Mouse (Mus musculus): ENCODE results near the gene Galnt9. TPM values are rescaled to one million over a fixed set of nuclear protein-coding genes. Genes with fewer than 3 reads are reported as not detected.

Gene Galnt9
- total RNA-seq (2021) = not detected
- long read RNA-seq, experiment 1 = 0 reads
- long read RNA-seq, experiment 2 = 0 reads

DNA sequence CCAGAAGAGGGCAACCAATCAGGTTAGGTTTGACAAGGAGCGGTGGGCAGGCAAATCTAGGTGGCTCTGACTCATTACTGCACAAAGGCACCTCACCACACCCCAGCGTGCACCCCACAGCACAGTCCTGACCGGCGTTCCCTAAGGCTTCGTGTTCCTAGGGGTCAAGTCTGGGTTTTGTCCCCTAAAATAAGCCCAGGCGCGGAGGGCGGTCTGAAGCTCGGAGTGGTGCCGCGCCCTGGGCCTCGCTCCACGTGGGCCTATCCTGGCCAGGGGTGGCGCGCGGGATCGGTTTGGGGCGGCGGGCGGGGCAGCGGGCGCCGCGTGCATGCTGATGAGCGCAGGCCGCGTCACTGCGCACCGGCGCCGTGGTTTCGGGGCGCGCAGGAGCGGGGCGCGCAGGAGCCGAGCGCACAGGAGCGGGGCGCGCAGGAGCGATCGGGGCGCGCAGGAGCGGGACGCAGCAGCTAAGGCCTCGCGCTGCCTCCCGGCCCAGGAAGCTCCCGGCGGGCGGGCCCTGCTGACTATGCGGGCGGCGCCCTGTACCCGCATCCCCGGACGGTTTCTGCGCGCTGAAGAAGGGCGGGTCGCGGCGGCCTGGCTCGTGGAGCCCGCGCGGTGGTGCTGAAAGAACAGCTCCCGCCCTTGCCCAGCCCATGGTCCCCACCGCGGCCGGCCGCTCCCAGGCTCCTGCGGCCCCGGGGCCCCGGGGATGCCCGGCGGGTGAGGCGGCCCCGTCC lies at the start of gene Galnt9:
Galnt9 (plus strand) TSS at position 405 of the 740 bp plus-strand sequence.
- DNase-seq = peak; percentile 66
- intact Hi-C loops (cut with DNase I; ENCODE audit: low total_unique reads) = no loop called here

DNA sequence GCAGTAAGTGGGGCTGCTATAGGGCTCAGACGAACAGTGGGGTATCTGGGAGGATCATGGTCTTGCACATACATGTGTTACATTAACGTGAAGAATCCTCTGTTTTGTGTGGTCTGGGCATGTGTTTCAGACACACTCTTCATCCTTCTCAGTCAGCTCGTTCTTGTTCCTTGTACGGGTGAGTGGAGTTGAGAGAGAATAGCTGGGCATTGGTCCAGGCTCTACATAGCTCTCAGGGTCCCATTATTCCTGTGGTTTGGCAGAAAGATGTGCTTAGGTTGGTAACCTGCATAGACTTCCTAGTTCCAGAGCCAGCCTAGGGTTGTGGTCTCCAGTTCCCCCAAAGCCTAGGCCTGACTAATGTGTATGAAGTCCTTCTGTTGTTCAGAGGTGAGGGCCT lies 49.8 kb upstream of the Galnt9 start:
- intact Hi-C loops (cut with DNase I; ENCODE audit: low total_unique reads) = loop anchor here (2.0 kb wide), 1 partner anchor 138 kb away; no protein-coding TSS in a partner anchor
- no peak for DNase-seq

DNA sequence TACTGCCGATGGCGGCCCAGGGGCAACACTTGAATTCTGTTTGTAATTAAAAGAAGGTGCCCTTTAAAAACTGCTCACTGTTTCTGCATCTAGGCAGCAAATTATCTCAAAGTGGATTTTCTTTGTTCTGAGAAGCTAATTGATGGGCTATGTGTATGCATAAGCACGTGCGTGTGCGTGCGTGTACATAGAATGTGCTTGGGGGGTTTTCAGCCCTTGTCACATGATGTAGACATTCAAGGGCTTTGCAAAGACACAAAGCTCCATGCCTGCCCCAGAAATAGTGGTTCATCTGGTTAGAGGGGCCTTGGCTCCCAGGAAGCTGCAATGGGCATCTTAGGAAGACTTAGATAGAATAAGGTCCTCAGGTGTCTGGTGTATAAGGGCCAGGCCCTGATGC lies 49.1 kb upstream of the Galnt9 start:
- DNase-seq = no peak
- intact Hi-C loops (cut with DNase I; ENCODE audit: low total_unique reads) = loop anchor here (2.0 kb wide), 1 partner anchor 138 kb away; no protein-coding TSS in a partner anchor

DNA sequence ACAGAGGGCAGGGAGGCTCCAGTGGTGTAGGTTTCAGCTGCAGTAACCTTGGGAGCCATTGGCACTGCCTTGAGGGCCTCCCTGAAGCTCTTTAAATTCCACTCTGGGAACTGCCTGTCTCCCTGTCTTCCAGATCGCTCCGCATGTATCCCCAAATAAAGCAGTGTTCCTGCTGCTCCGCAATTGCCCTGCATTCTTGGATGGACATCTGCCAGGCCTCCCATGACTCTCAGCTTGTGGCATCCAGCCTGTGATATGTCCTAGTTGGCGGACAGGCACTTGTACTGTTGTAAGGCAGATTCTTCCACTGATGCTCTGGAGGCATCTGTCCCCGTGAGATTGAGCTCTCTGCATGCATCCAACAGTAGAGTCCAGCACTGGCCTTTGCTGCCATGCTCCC lies 46.6 kb upstream of the Galnt9 start:
- no peak for DNase-seq
- intact Hi-C loops (cut with DNase I; ENCODE audit: low total_unique reads) = no loop called here

DNA sequence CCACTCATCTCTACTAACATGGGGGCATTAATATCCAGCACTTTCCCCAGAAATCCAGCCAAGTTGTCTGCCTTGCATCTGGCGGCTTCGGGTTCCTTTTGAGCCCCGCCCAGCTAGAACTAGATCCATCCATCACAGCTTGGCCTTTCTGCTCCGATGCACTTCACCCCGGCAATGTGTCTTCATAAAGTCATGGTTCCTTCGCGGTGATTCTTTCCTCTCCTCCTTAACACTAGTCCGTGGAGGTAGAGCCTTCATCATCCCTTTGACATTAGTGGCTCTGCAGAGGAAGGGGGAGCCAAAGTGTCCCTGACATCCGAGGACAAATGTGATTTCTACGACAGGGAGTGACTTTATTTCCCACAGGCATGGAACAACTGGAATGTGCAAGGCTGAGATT lies 46.1 kb upstream of the Galnt9 start:
- DNase-seq = no peak
- intact Hi-C loops (cut with DNase I; ENCODE audit: low total_unique reads) = no loop called here

DNA sequence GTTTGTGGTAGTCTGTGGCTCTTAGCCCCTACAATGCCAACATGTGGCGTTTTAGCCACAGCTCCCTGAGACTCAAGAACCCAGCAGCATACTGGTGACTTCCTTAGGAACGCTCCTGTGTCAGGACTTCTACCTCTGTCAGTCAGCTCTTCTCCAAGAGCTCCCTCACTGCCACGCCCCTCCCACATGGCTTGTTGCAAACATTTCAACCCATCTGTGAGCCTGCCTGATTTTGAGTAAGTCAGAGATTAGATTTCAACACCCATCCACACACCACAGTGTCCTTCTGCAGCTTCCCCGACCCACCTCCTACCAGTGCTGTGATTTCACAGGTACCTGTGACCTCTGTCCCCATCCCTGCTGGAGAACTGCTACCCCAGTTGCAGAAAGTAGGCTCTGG lies 43.9 kb upstream of the Galnt9 start:
- DNase-seq = no peak
- intact Hi-C loops (cut with DNase I; ENCODE audit: low total_unique reads) = no loop called here

DNA sequence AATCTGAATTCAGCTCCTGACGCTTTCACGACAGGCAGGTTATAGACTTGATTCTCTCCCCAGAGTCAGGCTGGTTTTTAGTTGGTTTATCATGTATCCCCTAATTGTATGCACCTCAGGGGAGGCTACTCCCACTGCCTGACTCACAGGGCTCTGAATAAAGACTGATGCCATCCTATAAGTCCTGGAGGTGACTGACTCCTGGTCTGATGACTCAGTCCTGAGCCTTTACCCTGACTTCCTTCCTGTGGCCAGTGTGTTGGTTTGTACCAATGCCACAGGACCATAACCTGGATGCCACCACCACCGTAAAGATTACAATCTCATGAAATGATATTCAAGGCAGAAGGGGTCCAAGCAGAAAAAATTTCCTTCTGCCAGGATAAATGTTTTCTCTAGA lies 40.8 kb upstream of the Galnt9 start:
- intact Hi-C loops (cut with DNase I; ENCODE audit: low total_unique reads) = no loop called here
- no peak for DNase-seq

DNA sequence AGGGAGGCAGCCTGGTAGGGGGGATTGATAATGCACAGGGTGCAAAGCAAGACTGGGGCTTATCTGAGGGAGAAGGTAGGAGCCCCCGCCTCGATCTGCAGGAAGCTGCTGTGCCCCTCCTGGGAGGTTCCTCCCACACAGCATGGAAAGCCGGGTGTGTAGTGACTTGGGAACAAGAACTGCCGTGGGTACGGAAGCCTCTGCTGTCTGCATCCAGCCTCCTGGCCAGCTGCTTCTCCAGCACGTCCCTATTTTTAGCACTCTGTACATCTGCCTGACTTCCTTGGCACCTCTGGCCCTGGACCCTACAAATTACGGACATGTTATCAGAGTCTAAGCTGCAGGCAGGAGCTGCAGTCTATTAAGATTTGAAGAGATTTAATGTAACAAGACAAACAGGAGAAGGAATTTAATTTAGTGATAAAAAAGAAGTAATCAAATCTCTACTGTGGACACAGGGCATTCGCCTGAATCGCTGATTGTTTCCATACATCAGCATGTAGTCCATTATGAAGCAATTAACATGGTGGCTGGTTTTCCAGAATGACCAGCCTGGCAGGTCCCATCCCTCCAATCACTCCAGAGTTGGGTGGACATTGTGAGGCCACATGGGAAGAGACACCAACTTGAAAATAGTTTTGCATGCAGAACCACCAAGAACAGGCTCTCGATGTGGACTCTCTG lies 38.4 kb upstream of the Galnt9 start:
- no peak for DNase-seq
- intact Hi-C loops (cut with DNase I; ENCODE audit: low total_unique reads) = no loop called here

DNA sequence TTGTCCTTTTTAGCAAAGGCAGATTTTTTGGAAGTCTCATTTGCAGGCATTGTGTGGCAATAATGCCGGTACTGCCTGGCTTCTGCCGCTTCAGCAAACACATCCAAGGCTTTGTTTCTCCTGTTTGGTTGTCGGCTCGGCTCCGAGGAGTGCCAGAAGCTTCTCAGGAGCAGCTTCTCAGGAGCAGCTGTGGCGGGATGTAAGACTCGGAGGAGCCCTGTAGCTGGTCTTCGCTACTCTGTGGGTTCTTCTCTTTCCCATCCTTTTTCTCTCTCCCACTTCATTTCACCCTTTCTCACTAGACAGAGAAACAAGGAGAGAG lies 37.9 kb upstream of the Galnt9 start:
- intact Hi-C loops (cut with DNase I; ENCODE audit: low total_unique reads) = no loop called here
- DNase-seq = no peak

DNA sequence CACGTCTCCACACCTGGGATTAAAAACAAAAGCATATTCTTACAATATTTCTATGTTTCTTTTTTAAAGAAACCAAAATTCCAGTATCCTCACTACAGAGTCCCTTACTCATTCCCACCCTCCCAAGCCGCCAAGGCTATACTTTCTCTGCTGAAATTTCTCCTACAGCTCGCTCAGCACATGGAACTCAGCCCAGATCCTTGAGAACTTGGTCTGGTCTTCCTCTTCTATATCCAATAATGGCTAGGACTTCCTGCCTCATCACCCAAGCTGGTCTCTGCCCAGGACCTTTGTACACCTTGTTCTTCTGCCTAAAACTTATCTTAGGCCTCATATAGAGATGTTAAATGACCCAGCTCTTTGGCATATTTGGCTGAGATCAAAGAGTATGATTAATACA lies 37.3 kb upstream of the Galnt9 start:
- intact Hi-C loops (cut with DNase I; ENCODE audit: low total_unique reads) = no loop called here
- no peak for DNase-seq

DNA sequence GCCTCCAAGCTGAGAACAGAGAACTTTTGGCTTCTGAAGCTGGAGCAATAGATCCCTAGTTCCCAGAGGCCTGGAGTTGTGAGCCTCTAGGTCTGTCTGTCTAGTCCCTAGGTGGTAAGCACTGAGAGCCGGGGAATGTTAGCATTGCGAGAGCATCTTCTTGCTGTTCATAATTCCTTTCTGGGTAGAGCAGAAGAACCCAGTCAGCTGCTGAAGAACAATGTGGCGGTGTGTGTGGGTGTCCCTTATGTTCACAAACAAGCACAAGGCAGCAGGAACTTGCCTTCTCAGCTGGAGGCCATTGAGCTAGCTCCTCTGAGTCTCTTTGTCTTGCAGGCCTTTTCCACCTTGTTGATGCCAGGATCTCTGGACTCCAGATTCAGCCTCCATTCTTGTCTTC lies 36.2 kb upstream of the Galnt9 start:
- DNase-seq = no peak
- intact Hi-C loops (cut with DNase I; ENCODE audit: low total_unique reads) = no loop called here

DNA sequence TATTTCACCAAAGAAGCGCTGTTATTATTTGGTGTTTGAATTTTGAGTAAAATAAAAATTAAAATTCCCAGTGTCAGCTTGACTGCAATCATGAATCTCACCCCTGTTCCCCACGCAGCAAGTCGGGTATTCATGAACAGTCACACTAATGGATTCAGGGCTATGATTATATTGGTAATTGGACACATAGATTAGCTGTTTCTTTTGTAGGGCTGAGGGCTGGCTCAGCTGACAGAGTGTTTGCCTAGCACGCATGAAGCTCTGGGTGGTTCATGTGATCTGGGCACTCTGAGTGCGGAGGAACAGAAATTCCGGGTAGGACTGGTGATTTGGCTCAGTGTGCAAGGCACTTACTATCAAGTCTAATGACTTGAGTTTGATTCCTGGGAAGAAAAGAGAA lies 33.8 kb upstream of the Galnt9 start:
- no peak for DNase-seq
- intact Hi-C loops (cut with DNase I; ENCODE audit: low total_unique reads) = no loop called here

DNA sequence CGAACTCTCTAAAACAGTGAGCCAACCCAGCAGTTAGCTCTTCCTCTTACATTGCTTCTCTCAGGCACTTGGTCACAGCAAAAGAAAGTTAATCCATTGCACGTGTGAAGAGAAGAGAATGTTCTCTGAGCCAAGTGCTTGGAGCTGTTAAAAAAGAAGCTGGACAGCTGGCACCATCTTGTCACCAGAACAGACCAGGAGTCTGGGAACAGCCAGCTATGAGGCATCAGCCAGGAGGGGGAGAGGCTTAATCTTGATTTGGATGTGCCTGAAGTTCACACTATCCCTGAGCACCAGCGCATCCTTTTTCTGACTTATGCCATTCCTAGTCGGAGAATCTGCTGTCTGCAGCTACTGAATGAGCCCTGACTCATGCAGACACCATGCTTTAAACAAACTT lies 30.4 kb upstream of the Galnt9 start:
- no peak for DNase-seq
- intact Hi-C loops (cut with DNase I; ENCODE audit: low total_unique reads) = no loop called here

DNA sequence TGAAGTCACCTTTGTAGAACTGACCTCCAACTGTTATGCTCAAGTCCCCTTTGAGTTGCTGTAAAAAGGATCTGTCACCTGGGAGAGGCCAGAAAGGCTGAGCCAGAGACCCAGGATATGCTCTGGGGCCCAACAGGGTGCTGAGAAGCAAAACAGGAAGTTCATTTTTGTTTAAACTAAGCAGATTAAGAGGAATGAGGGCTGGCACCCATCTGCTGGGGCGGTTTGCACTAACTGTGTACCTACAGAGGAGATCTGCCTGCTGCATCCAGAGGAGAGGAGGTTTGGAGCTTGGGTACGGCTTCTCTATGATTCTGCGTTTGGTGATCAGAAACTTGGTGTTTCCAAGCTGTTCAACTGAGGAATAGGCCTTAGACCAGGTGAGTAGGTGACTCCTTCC lies 29.5 kb upstream of the Galnt9 start:
- no peak for DNase-seq
- intact Hi-C loops (cut with DNase I; ENCODE audit: low total_unique reads) = no loop called here

DNA sequence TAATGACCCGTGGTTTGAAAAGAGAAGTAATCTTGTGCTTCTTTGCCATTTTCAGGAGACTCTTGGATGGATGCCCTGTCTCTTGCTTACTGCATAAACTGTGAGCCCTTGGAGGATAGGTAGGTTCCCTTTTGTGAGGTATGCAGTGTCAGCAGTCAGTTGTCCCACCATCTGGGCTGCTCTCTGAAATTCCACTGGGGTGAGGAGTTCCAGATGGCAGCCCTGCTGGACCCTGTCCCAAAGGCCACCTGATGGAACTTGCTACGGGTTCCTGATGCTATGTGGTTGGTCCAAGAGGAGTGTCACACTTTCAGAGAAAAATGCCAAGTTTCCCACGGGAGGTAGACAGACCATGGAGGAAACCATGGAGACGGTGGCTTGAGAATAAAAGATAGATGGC lies 27.8 kb upstream of the Galnt9 start:
- DNase-seq = no peak
- intact Hi-C loops (cut with DNase I; ENCODE audit: low total_unique reads) = no loop called here

DNA sequence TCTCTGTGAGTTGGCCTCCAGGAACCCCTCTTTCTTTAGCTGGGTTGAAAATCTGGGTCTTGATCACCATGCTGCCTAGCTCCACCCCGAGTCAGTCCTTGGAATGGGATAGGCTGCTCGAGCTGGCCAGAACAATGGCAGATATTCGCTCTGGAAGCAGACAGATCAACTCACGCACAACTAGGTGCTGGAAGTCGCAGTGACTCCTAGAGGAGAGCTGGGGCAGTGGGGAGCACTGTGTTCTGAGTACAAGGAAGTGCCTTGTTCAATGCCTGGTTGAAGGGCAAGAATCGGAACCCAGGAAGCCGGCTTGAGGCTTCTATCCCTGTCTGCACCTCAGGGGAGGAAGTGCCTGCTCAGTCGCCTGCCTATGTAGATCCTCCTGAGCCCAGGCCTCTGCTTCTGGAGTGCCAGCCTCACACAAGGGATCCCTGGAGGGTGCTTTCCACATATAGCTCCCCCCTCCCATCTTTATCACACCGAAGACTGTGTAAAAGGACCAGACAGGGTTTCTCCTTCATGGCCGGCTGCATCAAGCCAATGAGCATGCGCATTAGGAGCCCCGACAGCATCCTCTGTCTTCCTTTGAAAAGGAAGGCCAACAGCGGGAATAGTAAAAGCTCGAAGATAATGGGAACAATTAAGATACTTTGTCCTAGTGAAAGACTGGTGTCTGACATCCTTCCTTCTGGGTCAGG lies 25.9 kb upstream of the Galnt9 start:
- DNase-seq = no peak
- intact Hi-C loops (cut with DNase I; ENCODE audit: low total_unique reads) = no loop called here

DNA sequence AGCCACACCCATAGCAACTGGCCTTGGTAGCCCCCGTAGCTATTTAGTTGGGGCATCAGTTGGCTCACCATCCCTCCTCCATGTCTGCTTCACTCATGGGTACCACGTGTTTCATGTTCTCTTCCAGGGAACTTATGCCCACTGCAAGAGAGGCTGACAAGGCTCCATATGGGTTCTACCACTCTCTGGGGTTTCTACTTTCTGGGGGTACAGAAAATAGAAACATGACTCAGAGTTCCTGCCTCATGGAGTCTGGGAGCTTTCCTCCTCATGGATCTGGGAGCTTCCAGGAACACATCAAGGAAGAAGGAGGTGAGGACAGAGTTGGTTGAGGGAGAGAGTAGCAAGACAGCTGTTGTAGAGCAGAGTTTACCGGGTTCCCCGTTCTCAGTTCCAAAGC lies 23.2 kb upstream of the Galnt9 start:
- intact Hi-C loops (cut with DNase I; ENCODE audit: low total_unique reads) = no loop called here
- no peak for DNase-seq

DNA sequence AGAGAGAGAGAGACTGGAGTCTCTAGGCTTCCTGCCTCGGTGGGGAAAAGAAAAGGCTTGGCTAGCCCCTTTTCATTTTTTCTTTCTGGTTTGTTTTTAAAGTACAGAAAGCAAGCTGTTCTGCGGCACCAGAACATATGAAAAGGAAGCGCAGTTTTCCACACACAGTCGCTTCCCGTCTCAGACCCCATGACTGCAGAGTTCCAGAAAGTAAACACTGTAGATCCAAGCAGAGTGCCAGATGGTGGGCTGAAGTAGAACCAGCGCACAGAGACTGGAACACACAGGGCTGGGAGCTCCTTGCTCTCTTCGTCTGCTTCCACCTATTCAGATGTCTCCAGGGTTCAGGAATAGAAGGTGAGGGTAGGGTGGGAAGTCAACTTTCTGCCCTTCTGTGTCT lies 22.3 kb upstream of the Galnt9 start:
- no peak for DNase-seq
- intact Hi-C loops (cut with DNase I; ENCODE audit: low total_unique reads) = no loop called here

DNA sequence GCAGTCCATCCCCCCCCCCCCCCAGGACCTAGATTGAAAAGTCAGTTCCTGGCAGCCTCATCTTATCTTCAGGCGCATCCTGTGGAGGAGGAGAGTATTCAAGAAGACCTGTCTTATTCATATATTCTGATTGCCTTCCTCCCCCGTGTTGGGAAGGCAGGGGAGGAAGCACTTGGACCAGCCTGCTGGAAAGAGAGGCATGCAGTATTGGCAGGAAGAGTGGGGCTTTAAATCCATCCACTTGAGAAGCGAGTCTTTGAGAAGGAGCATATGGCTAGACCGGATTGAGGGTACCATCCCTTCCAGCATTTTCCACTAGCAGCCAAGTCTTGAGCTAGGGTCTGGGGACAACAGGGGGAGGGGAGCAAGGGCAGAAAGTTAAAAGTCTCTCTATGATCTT lies 20.9 kb upstream of the Galnt9 start:
- no peak for DNase-seq
- intact Hi-C loops (cut with DNase I; ENCODE audit: low total_unique reads) = no loop called here

DNA sequence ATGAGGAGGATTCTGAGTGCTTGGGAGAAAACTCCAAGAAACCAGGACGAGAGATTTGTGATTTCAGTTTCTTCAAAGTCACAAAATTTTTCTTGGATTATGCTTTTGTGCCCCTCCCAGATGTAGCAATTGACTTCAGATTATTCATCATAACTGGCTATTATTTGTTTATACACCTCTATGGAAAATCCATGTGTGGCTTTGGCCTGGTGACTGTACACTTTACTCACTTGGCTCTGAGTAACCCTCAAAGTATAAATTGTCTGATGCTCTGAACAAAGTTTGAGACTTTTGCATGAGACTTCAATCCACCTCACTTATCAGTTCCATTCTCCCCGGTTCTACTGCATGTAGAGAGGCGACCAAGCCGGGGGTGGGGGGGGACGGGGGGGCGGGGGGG lies 18.5 kb upstream of the Galnt9 start:
- no peak for DNase-seq
- intact Hi-C loops (cut with DNase I; ENCODE audit: low total_unique reads) = no loop called here

DNA sequence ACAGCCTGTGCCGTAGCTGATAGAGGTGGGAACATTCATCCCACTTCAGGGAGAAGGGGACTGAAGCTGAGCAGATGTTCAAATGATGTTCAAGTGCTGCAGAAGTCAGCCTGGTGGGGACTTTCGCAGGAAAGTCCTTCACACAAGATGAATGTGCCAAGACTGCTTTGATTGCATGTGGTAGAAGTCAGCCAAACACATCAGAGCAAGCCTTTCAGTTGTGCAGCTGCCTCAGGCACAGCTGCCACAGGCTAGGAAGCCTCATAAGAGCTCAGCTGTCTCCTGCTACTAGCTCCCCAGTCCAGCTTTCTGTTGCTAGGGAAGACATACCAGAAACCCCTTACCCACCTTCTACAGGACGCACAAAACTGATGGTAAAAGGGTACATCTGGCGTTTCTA lies 17.6 kb upstream of the Galnt9 start:
- no peak for DNase-seq
- intact Hi-C loops (cut with DNase I; ENCODE audit: low total_unique reads) = no loop called here

Measured in gastrocnemius, postnatal 14 days (tissue).